Mouse (Mus musculus) midbrain, embryonic 16.5 days (tissue): ENCODE measurements around the gene Trip12. TPM values are rescaled to one million over a fixed set of nuclear protein-coding genes. Genes with fewer than 3 reads are reported as not detected.

Experiments used
- ATAC-seq: fragments of 200-750 bp; cut with Nextera tagmentation; 2 replicates; pipeline ENCODE4 v1.8.0; 2017; ENCODE audit warnings: moderate TSS enrichment
- H3K27ac ChIP-seq: fragments of 300-500 bp; sonication (generic); 2 replicates; pipeline ENCODE4 v1.5.1; 2014; ENCODE audit warnings: mild to moderate bottlenecking, low read length, mixed read lengths
- H3K27me3 ChIP-seq: fragments of 300-500 bp; sonication (generic); 2 replicates; pipeline ENCODE4 v1.6.1; 2014; ENCODE audit warnings: low read depth, low read length, mixed read lengths; ENCODE audit not compliant: control insufficient read depth, insufficient read depth
- H3K36me3 ChIP-seq: fragments of 300-500 bp; sonication (generic); 2 replicates; pipeline ENCODE4 v1.6.1; 2014; ENCODE audit warnings: mild to moderate bottlenecking, low read length, moderate library complexity, mixed read lengths; ENCODE audit not compliant: control insufficient read depth, insufficient read depth
- H3K4me1 ChIP-seq: fragments of 300-500 bp; sonication (generic); 2 replicates; pipeline ENCODE4 v1.6.1; 2014; ENCODE audit warnings: mild to moderate bottlenecking, low read length, mixed read lengths; ENCODE audit not compliant: control insufficient read depth, insufficient read depth
- H3K4me2 ChIP-seq: fragments of 300-500 bp; sonication (generic); 2 replicates; pipeline ENCODE4 v1.6.1; 2014; ENCODE audit warnings: mild to moderate bottlenecking, low read length, mixed read lengths
- H3K4me3 ChIP-seq: fragments of 300-500 bp; sonication (generic); 2 replicates; pipeline ENCODE4 v1.5.1; 2014; ENCODE audit warnings: low read depth, mild to moderate bottlenecking, low read length, moderate library complexity, mixed read lengths
- H3K9ac ChIP-seq: fragments of 300-500 bp; sonication (generic); 2 replicates; pipeline ENCODE4 v1.6.1; 2014; ENCODE audit warnings: low read depth, low read length, mixed read lengths
- H3K9me3 ChIP-seq: fragments of 300-500 bp; sonication (generic); replicated peaks from 2 replicates; pipeline ENCODE4 v1.6.1; 2014; ENCODE audit warnings: mild to moderate bottlenecking, low read length, mixed read lengths; ENCODE audit not compliant: control insufficient read depth, poor library complexity, severe bottlenecking
- WGBS: fragments of 180-500 bp; shearing (Covaris S2); extraction: QIAGEN DNeasy Blood & Tissue Kit; methylation state at CpG from one replicate; pipeline ENCODE4 v1.1.7; 2014; 5-methylcytosine and 5-hydroxymethylcytosine counted together
- polyA plus RNA-seq: library from polyadenylated mRNA; unstranded; fragments of >200 nt; fragmentation: Nextera tagmentation; extraction: Ambion mirVana; gene quantifications from 2 replicates; pipeline ENCODE4 v1.2.1, GENCODE M21; 2015

Trip12 gene
- polyA plus RNA-seq, 1 experiment from 2014 or later = 44.4 TPM

DNA sequence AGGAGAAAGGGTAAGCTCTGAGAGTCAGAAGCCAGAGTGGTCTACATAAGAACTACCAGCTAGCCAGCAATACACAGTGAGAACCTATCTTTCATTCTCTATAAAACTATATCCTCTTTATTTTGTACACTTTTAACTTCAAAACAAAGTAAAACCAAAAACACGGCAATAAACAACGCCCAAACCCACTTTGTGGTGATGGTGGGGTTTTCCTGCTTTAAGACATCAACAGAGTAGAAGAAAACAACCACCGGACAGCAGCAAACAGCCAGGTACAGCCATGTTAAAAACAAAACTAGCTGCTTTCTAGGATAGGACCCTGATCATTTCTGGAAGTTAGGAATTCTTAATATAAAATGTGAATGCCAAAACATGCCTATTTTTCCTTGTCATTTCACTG, 59.7 kb downstream of the Trip12 start:
- no peak overlapping the region for H3K9ac ChIP-seq
- no peaks in the 10 kb centered on the region for H3K4me1 ChIP-seq
- no peak for ATAC-seq
- H3K9me3 ChIP-seq = no peaks in the 10 kb centered on the region
- WGBS = 96% methylated on average over 3 of the region's 3 CpGs
- H3K36me3 ChIP-seq = 0 out of 2 replicates have a peak, but pooled peaks cover 6% of the 10 kb centered on the region
- no peak overlapping the region for H3K4me2 ChIP-seq
- no peak overlapping the region for H3K4me3 ChIP-seq
- no peaks in the 10 kb centered on the region for H3K27me3 ChIP-seq
- no peak overlapping the region for H3K27ac ChIP-seq

DNA sequence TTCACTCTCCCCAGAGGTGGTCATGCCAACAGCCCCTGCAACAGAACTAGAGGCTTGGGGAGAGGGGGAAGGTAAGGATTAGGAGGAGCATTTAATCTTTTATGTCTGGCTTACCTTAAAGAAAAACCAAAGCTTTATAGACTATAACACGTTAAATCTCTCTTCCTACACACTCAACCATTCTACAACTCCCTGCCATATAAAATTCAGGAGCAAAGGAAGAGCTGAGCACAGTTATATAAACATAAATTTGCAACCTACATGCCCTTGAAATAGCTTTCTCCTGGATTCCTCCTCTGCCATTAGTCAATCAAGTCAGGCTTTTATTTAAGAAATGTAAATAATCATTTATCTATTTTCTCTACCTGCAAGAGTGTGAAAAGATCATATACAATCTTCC, 62.9 kb downstream of the Trip12 start:
- Histone ChIP-seq H3K9me3 (no peaks in the 10 kb centered on the region), H3K36me3 (no peaks in the 10 kb centered on the region), H3K9ac (no peak overlapping the region), H3K27me3 (no peaks in the 10 kb centered on the region), H3K4me3 (no peak overlapping the region), H3K27ac (no peak overlapping the region), H3K4me2 (no peak overlapping the region), H3K4me1 (no peaks in the 10 kb centered on the region)
- no peak for ATAC-seq
- 71% methylated on average over 1 of the region's 1 CpGs for WGBS

DNA sequence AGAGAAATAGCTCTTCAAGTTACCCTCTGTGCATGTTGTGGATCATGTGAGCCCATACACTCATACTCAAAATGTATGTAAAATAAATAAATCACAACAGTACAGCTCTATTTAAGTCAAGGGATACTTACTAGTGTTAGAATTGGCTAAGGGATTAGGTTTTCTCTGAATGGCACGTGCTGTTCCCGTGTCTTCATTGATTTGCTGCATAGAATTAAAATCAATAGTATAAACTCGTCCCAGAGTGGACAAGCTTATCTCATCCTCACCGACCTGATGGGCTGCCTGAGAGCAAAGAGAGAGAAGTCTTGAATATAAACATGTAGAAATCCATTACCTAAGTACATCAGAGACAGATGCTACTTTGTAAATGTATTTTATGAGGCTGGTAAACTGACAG, 81.5 kb downstream of the Trip12 start:
- no peak overlapping the region for H3K4me2 ChIP-seq
- H3K9ac ChIP-seq = no peak overlapping the region
- no peak overlapping the region for H3K4me3 ChIP-seq
- H3K9me3 ChIP-seq = no peaks in the 10 kb centered on the region
- WGBS = 77% methylated on average over 4 of the region's 4 CpGs
- ATAC-seq = no peak
- H3K36me3 ChIP-seq = peaks cover 35% of the 10 kb centered on the region
- H3K4me1 ChIP-seq = no peaks in the 10 kb centered on the region
- no peak overlapping the region for H3K27ac ChIP-seq
- no peaks in the 10 kb centered on the region for H3K27me3 ChIP-seq

DNA sequence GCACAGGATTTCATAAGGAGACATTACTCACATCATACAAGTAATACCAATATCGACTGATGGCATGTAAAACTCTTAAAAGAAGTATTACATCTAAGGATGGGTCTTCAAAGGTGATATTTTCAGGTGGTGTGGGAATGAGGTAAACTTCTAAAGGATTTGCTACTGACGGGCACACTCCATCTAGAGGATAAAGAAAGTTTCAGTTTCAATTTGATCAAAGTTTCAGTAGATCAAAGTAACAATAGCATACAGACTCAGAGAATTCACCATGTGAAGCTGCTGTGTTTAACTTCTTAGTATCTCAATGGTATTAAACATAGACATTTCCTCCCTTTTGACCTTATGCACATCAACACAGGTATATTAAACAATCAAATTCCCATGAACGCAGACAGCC, 98.2 kb downstream of the Trip12 start:
- no peaks in the 10 kb centered on the region for H3K9me3 ChIP-seq
- H3K9ac ChIP-seq = no peak overlapping the region
- no peak overlapping the region for H3K27ac ChIP-seq
- 87% methylated on average over 3 of the region's 3 CpGs for WGBS
- H3K36me3 ChIP-seq = peaks cover 20% of the 10 kb centered on the region
- no peak overlapping the region for H3K4me3 ChIP-seq
- no peaks in the 10 kb centered on the region for H3K27me3 ChIP-seq
- H3K4me2 ChIP-seq = no peak overlapping the region
- no peak for ATAC-seq
- H3K4me1 ChIP-seq = no peaks in the 10 kb centered on the region

DNA sequence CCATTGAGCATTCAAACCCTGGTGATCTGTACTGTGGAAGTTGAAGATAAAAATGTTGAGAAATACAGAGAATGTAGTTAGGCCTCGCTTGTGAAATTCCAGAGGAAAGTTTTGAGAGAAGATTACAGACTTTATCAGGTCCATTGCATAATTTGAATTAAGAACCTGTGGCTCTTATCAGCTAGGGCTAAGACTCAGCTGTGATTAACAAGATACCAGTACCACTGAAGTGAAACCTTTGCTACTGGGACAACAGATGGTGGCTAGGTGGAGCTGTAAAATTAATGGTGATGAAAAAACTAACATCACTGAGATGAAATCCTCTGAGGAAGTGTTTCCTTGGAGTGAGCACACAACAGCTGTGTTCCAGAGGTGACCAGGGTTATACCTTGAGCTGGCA, 100.2 kb downstream of the Trip12 start:
- no peak overlapping the region for H3K4me2 ChIP-seq
- no peak overlapping the region for H3K9ac ChIP-seq
- peaks cover 20% of the 10 kb centered on the region for H3K36me3 ChIP-seq
- no peaks in the 10 kb centered on the region for H3K9me3 ChIP-seq
- H3K27ac ChIP-seq = no peak overlapping the region
- H3K4me3 ChIP-seq = no peak overlapping the region
- no peaks in the 10 kb centered on the region for H3K27me3 ChIP-seq
- no peaks in the 10 kb centered on the region for H3K4me1 ChIP-seq
- 87% methylated on average over 1 of the region's 1 CpGs for WGBS
- ATAC-seq = no peak

DNA sequence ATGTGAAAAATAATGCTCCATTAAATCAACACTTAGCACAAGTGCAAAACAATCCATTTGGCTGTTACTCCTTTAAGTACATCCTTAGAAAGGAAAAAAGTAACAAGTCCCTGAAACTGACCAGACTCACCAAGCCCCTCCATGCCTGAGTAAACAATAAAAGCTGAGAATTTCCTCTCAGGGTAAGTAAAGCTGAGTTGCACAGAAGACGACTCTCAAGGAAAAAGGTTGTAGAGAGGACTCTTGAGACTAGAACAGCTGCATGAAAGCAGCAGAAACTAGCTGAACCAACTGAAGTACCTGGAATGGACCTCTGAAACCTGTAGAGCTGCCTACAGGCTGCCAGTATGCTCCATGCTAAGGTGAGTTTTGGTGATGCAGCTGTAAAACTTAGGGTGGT, 103.2 kb downstream of the Trip12 start:
- no peak overlapping the region for H3K4me3 ChIP-seq
- no peak overlapping the region for H3K4me2 ChIP-seq
- no peaks in the 10 kb centered on the region for H3K4me1 ChIP-seq
- H3K27ac ChIP-seq = no peak overlapping the region
- no peak overlapping the region for H3K9ac ChIP-seq
- H3K36me3 ChIP-seq = peaks cover 18% of the 10 kb centered on the region
- no peaks in the 10 kb centered on the region for H3K27me3 ChIP-seq
- H3K9me3 ChIP-seq = no peaks in the 10 kb centered on the region
- 50% methylated on average over 1 of the region's 1 CpGs for WGBS
- no peak for ATAC-seq

DNA sequence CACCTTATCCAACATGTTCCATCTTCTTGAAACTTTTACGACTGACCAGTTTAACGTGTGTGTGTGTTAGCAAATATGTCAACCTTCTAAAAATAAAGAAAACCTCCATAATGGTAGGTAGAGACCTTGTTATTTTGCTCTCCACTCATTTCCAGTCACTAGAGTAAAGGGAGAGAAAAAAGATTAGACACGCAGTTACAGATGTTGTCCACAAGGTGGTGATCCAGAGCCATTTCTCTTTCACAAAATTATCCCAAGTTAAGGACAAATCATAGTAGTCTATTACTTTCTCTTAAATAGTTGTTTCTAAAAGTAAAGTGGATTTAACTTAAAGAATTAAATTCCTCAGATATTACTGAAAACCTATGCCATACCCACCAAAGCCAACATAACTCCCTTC, 106.5 kb downstream of the Trip12 start:
- H3K27me3 ChIP-seq = no peaks in the 10 kb centered on the region
- WGBS = 68% methylated on average over 3 of the region's 3 CpGs
- no peak overlapping the region for H3K9ac ChIP-seq
- H3K27ac ChIP-seq = no peak overlapping the region
- H3K4me1 ChIP-seq = no peaks in the 10 kb centered on the region
- peaks cover 11% of the 10 kb centered on the region; the same call in 1 of the 2 replicates for H3K36me3 ChIP-seq
- H3K9me3 ChIP-seq = no peaks in the 10 kb centered on the region
- no peak overlapping the region for H3K4me3 ChIP-seq
- ATAC-seq = no peak
- no peak overlapping the region for H3K4me2 ChIP-seq

DNA sequence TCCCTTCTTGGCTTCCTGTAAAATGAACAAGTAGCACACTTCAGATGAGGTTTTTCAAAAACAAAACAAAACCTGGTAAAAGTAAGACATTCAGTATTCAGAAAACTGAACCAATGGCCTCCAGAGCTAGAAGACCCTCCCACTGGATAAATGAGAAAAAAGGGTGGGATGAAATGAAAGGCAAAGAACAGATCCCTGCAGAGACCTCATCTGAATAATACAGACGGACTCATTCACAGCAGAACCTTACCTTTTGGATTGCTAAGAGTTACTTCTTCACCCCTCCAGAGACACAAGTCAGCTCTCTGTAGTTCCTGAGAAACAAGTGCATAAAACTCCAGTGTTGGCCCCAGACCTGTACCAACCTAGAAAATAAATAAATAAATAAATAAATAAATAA, 108.6 kb downstream of the Trip12 start:
- no peak for ATAC-seq
- 92% methylated on average over 1 of the region's 1 CpGs for WGBS
- Histone ChIP-seq H3K4me3 (no peak overlapping the region), H3K9ac (no peak overlapping the region), H3K36me3 (peaks cover 9% of the 10 kb centered on the region; the same call in 1 of the 2 replicates), H3K27me3 (no peaks in the 10 kb centered on the region), H3K9me3 (no peaks in the 10 kb centered on the region), H3K4me2 (no peak overlapping the region), H3K27ac (no peak overlapping the region), H3K4me1 (no peaks in the 10 kb centered on the region)

DNA sequence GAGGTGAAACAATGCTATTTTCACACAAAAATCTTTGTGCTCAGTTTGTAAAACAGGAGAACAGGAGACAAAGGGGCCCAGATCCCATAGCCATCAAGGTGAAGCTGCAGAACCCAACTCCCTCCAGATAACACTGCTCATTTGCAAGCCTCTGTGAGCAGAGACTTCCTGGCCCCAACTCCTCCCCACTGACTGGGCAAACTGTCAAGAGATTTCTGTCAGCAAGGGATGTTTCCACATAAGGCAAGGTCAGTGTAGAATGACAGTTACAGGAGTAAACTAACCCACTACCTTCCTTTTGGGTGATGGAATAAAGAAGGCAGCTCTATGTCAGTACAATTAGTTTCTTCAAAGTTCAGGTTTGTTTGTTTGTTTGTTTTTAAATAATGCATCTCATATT, 117.5 kb downstream of the Trip12 start:
- Histone ChIP-seq H3K27ac (no peak overlapping the region), H3K4me1 (no peaks in the 10 kb centered on the region), H3K4me3 (no peak overlapping the region), H3K9ac (no peak overlapping the region), H3K9me3 (no peaks in the 10 kb centered on the region), H3K27me3 (no peaks in the 10 kb centered on the region), H3K36me3 (peaks cover 17% of the 10 kb centered on the region), H3K4me2 (no peak overlapping the region)
- no peak for ATAC-seq

DNA sequence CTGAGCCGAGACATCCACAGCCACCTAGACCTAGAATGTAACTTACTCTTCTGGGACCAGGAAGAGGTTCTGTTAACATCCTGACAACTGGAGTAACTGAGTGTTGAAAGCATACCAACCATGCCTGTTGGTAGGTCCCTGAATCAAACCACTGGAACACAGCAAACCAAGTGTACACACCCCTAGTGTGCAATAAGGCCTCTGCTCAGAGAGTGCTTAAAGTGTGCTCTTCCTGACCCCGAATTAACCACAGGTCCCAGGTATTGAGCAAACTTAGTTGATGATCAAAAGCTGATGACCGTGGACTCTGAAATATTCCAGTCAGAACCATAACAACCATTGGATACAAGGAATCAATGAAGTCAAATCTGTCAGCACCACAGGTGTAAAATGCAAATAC, 117.9 kb downstream of the Trip12 start:
- H3K4me2 ChIP-seq = no peak overlapping the region
- H3K4me1 ChIP-seq = no peaks in the 10 kb centered on the region
- no peaks in the 10 kb centered on the region for H3K9me3 ChIP-seq
- no peak overlapping the region for H3K27ac ChIP-seq
- WGBS = 97% methylated on average over 3 of the region's 3 CpGs
- no peak for ATAC-seq
- no peaks in the 10 kb centered on the region for H3K27me3 ChIP-seq
- no peak overlapping the region for H3K4me3 ChIP-seq
- H3K36me3 ChIP-seq = peaks cover 17% of the 10 kb centered on the region
- no peak overlapping the region for H3K9ac ChIP-seq
